In the genomic region with DNA sequence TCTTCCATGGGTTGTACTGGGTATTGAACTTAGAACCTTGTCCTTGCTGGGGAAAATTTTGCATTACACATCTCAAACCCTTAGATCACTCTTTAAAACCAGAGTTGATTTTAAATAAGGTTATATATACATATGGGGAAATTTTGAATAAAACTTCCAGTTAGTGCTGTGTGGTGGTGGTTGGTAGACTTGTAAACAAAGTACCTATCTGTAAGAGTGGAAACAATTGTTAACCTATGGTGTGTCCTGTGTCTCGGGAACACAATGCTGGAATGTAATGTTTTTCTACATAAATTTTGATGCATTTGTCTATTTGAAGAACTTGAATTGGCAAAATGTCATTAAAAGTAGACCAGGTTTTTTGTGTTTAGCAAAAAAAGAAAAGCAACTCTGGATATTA, we compare ENCODE assay signal across 9 mouse cellular contexts. TPM values are rescaled to one million over a fixed set of nuclear protein-coding genes. Genes with fewer than 3 reads are reported as not detected.
DNase-seq lines count a peak whose midpoint lies in the region; ATAC-seq and TF ChIP-seq lines count a peak whose summit lies in the region.
"Had no signal": no experiment of that assay in that cellular context is flagged by ENCODE, and none has a peak within 500 bp of the region (broad histone marks: within the 10 kb centered on the region; RNA-seq: fewer than 3 reads in every experiment).

No protein-coding gene starts in this region.

- 16% methylated on average over 1 of the region's 1 CpGs for WGBS in liver, adult 2 months
- WGBS in embryonic facial prominence, embryonic 15.5 days: 6% methylated on average over 1 of the region's 1 CpGs
- 0% methylated on average over 1 of the region's 1 CpGs for WGBS in intestine, postnatal 0 days
- WGBS in neural tube, embryonic 12.5 days: 11% methylated on average over 1 of the region's 1 CpGs

- peaks cover 18% of the 10 kb centered on the region; the same call in 1 of the 2 replicates for H3K79me2 ChIP-seq in liver, adult 2 months (ENCODE audit: control insufficient read depth, insufficient read depth, low read length)

- no peak overlapping the region for H3K9ac ChIP-seq in liver, adult 2 months (ENCODE audit: low read depth, low read length)
- H3K9ac ChIP-seq in embryonic facial prominence, embryonic 15.5 days: no peak overlapping the region
- no peak overlapping the region for H3K9ac ChIP-seq in intestine, postnatal 0 days (ENCODE audit: low read depth, low read length)
- H3K9ac ChIP-seq in neural tube, embryonic 12.5 days: no peak overlapping the region

- no peak for TF ChIP-seq CTCF in liver, adult 2 months (IDR thresholded peaks at IDR 0.05; ENCODE audit: low read depth, low read length)
- no peak for TF ChIP-seq CTCF in intestine, postnatal 0 days (IDR thresholded peaks at IDR 0.05; ENCODE audit: low read depth)

- peaks cover 4% of the 10 kb centered on the region; the same call in 1 of the 2 replicates for H3K4me1 ChIP-seq in liver, adult 2 months (ENCODE audit: control insufficient read depth, insufficient read depth, low read length)
- no peaks in the 10 kb centered on the region for H3K4me1 ChIP-seq in embryonic facial prominence, embryonic 15.5 days
- no peaks in the 10 kb centered on the region for H3K4me1 ChIP-seq in intestine, postnatal 0 days (replicated peaks; ENCODE audit: control insufficient read depth, insufficient read depth, low read length)
- H3K4me1 ChIP-seq in neural tube, embryonic 12.5 days: peaks cover 10% of the 10 kb centered on the region

- H3K27ac ChIP-seq in liver, adult 2 months (replicated peaks; ENCODE audit: insufficient read depth, low read depth, low read length): no peak overlapping the region
- no peak overlapping the region for H3K27ac ChIP-seq in embryonic facial prominence, embryonic 15.5 days (replicated peaks)
- no peak overlapping the region for H3K27ac ChIP-seq in intestine, postnatal 0 days (ENCODE audit: low read depth, low read length)
- H3K27ac ChIP-seq in neural tube, embryonic 12.5 days: no peak overlapping the region

- H3K4me3 ChIP-seq in liver, adult 2 months (ENCODE audit: insufficient read depth, low read depth, low read length): peak overlapping the region; percentile 67; the same call in 1 of the 2 replicates
- H3K4me3 ChIP-seq in embryonic facial prominence, embryonic 15.5 days (replicated peaks): peak overlapping the region; percentile 34
- peak overlapping the region; percentile 96 for H3K4me3 ChIP-seq in intestine, postnatal 0 days (ENCODE audit: low read depth, low read length)
- H3K4me3 ChIP-seq in neural tube, embryonic 12.5 days: peak overlapping the region; percentile 19; the same call in 1 of the 2 replicates

- H3K36me3 ChIP-seq in liver, adult 2 months (ENCODE audit: control insufficient read depth, insufficient read depth, low read length): peaks cover 18% of the 10 kb centered on the region
- H3K36me3 ChIP-seq in embryonic facial prominence, embryonic 15.5 days: peaks cover 14% of the 10 kb centered on the region
- peaks cover 4% of the 10 kb centered on the region; the same call in 1 of the 2 replicates for H3K36me3 ChIP-seq in intestine, postnatal 0 days (ENCODE audit: control insufficient read depth, insufficient read depth)
- H3K36me3 ChIP-seq in neural tube, embryonic 12.5 days: peaks cover 16% of the 10 kb centered on the region

- no peak for TF ChIP-seq POLR2A in liver, adult 2 months (IDR thresholded peaks at IDR 0.05; ENCODE audit: extremely low read depth, insufficient read depth, low read length)

- ATAC-seq in embryonic facial prominence, embryonic 15.5 days (ENCODE audit: insufficient number of reproducible peaks, low FRiP score, low TSS enrichment, low read depth): no peak
- ATAC-seq in intestine, postnatal 0 days: no peak
- no peak for ATAC-seq in neural tube, embryonic 12.5 days (ENCODE audit: low FRiP score, low read depth)

- no peaks in the 10 kb centered on the region for H3K9me3 ChIP-seq in embryonic facial prominence, embryonic 15.5 days (replicated peaks)
- no peaks in the 10 kb centered on the region for H3K9me3 ChIP-seq in intestine, postnatal 0 days (ENCODE audit: control insufficient read depth)
- H3K9me3 ChIP-seq in neural tube, embryonic 12.5 days: no peaks in the 10 kb centered on the region

- H3K4me2 ChIP-seq in embryonic facial prominence, embryonic 15.5 days (replicated peaks): peak overlapping the region; percentile 49
- peak overlapping the region; percentile 73 for H3K4me2 ChIP-seq in intestine, postnatal 0 days (replicated peaks; ENCODE audit: low read depth)
- peak overlapping the region; percentile 69 for H3K4me2 ChIP-seq in neural tube, embryonic 12.5 days (replicated peaks)

- peak; percentile 47 for DNase-seq in liver, adult 2 months (ENCODE audit: extremely low read depth, low read depth, low spot score)
- no peak for DNase-seq in liver
- DNase-seq in cerebellum, adult 9-11 months: no peak
- DNase-seq in left cerebral cortex, postnatal 14 days (ENCODE audit: low spot score in 2 of 2): no peak
- no peak for DNase-seq in retina, postnatal 1 day
- DNase-seq: thymus, adult 2 months had no signal

- intact Hi-C loops in left cerebral cortex, postnatal 14 days (cut with DNase I): loop anchor here (5.0 kb wide), 2 partner anchors 102 to 232 kb away; a partner anchor contains a TSS

- H3K27me3 ChIP-seq in liver, adult 2 months (ENCODE audit: control insufficient read depth, insufficient read depth, low read length): no peaks in the 10 kb centered on the region
- no peaks in the 10 kb centered on the region for H3K27me3 ChIP-seq in embryonic facial prominence, embryonic 15.5 days
- H3K27me3 ChIP-seq in intestine, postnatal 0 days (replicated peaks; ENCODE audit: control insufficient read depth, insufficient read depth, low read length): no peaks in the 10 kb centered on the region
- no peaks in the 10 kb centered on the region for H3K27me3 ChIP-seq in neural tube, embryonic 12.5 days (replicated peaks)

RNA-seq across cellular contexts. Expression of a gene that starts 31.0 kb away (rescaled TPM):
- total RNA-seq in liver, adult 2 months (2014; rRNA removed): 144 and 218 TPM in 2 replicates
- polyA plus RNA-seq in liver, adult 2 months (2012; rRNA removed): 48.9 and 62.1 TPM in 2 replicates
- polyA plus RNA-seq in embryonic facial prominence, embryonic 15.5 days (2015; fragmentation: Nextera tagmentation; extraction: Ambion mirVana): 399 and 435 TPM in 2 replicates
- 209 and 220 TPM in 2 replicates for polyA plus RNA-seq in intestine, postnatal 0 days (2015; fragmentation: Nextera tagmentation; extraction: Ambion mirVana)
- polyA plus RNA-seq in neural tube, embryonic 12.5 days (2016; fragmentation: Nextera tagmentation; extraction: Ambion mirVana): 428 and 429 TPM in 2 replicates
- total RNA-seq in left cerebral cortex, postnatal 14 days (2021): 100 to 1,000 TPM; 209 to 215 TPM

Comparison
In these comparisons a context has a peak if more than half of its experiments do, and no peak if none do; other contexts are left out.
1. H3K4me3 ChIP-seq: peak in every context shown above with its lines; median percentile 96 in intestine, postnatal 0 days; 67 in liver, adult 2 months; 34 in embryonic facial prominence, embryonic 15.5 days; 19 in neural tube, embryonic 12.5 days.